22 mouse cellular contexts compared by ENCODE assay signal in genomic region chr12:16154256-16154655, GRCm38 (mm10).
DNase-seq lines count a peak whose midpoint lies in the region; ATAC-seq and TF ChIP-seq lines count a peak whose summit lies in the region.
"Had no signal": no experiment of that assay in that cellular context is flagged by ENCODE, and none has a peak within 500 bp of the region (broad histone marks: within the 10 kb centered on the region; RNA-seq: fewer than 3 reads in every experiment).

No protein-coding gene starts in this region.

- H3K4me3 ChIP-seq in embryonic fibroblast, embryonic 13.5 days (ENCODE audit: insufficient read depth, low read length), result no peak overlapping the region
- H3K4me3 ChIP-seq: embryonic facial prominence, embryonic 10.5 days; embryonic facial prominence, embryonic 12.5 days; erythroblast, embryonic 14.5 days; forebrain, embryonic 10.5 days; forebrain, embryonic 12.5 days had no signal

- ATAC-seq in megakaryocyte-erythroid progenitor cell, adult 5-6 weeks (replicated peaks; ENCODE audit: low FRiP score, low TSS enrichment, poor library complexity, severe bottlenecking), result no peak
- ATAC-seq: CD4-positive, CD25-positive, alpha-beta regulatory T cell, adult 4 months; forebrain, embryonic 14.5 days; forebrain, embryonic 16.5 days had no signal

- peaks cover 18% of the 10 kb centered on the region for H3K4me1 ChIP-seq in embryonic fibroblast, embryonic 13.5 days (ENCODE audit: control insufficient read depth, insufficient read depth, low read length)

- peak overlapping the region; percentile 49; the same call in 1 of the 2 replicates for H3K27ac ChIP-seq in embryonic fibroblast, embryonic 13.5 days (ENCODE audit: insufficient read depth, low read length)
- H3K27ac ChIP-seq: embryonic facial prominence, embryonic 10.5 days; embryonic facial prominence, embryonic 12.5 days; forebrain, embryonic 10.5 days; forebrain, embryonic 12.5 days had no signal

- DNase-seq in 3T3-L1 (ENCODE audit: low read depth, low spot score), result peak; percentile 74
- DNase-seq in NIH3T3 (ENCODE audit: low read depth), result peak; percentile 56
- DNase-seq in adrenal gland, postnatal 36 days, result no peak
- no peak for DNase-seq in cerebellum, adult 11 months
- DNase-seq: adrenal gland, adult 2 months; adrenal gland, postnatal 10 days; adrenal gland, postnatal 25 days; cerebellum, adult 18-20 months; cerebellum, adult 8-10 months; cerebellum, adult 9-11 months; cerebellum, postnatal 14 days; cerebellum, postnatal 36 days had no signal

- TF ChIP-seq POLR2A in embryonic fibroblast, embryonic 13.5 days (IDR thresholded peaks at IDR 0.05; ENCODE audit: low read depth, low read length), result no peak

- no peak for TF ChIP-seq CTCF in embryonic fibroblast, embryonic 13.5 days (IDR thresholded peaks at IDR 0.05; ENCODE audit: borderline replicate concordance, insufficient read depth, low read length)

Comparison
In these comparisons a context has a peak if more than half of its experiments do, and no peak if none do; other contexts are left out.
1. DNase-seq: peak in 3T3-L1 (single experiment) and NIH3T3 (single experiment); none in adrenal gland, postnatal 36 days (0 of 2) and cerebellum, adult 11 months (single experiment).